16 mouse cellular contexts compared by ENCODE assay signal in the genomic region with DNA sequence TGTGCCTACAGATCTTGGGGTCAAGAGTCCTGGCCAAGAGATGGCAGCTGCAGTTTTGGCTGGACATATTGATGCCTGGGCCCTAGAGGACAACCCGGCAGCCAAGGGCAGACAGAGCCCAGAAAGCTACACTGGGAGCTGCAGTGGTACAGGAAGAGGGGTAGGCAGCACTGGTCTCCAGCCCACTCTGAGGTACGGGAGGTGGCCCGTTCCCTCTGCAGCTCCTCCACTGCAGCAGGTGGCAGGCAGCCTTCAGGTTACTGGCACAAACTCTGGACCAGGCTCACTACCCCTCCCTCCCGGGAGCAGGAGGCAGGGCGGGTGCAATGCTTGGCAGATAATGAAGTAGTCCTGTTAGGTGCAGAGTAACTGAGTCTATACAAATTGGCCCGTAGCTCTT. TPM values are rescaled to one million over a fixed set of nuclear protein-coding genes. Genes with fewer than 3 reads are reported as not detected.
DNase-seq lines count a peak whose midpoint lies in the region; ATAC-seq and TF ChIP-seq lines count a peak whose summit lies in the region.
"Had no signal": no experiment of that assay in that cellular context is flagged by ENCODE, and none has a peak within 500 bp of the region (broad histone marks: within the 10 kb centered on the region; RNA-seq: fewer than 3 reads in every experiment).

No protein-coding gene starts in this region.

- no peak for TF ChIP-seq CTCF in left cerebral cortex, adult 2 months (IDR thresholded peaks at IDR 0.05)
- TF ChIP-seq CTCF in intestine, postnatal 0 days (IDR thresholded peaks at IDR 0.05; ENCODE audit: low read depth): no peak

- no peak for ATAC-seq in forebrain, embryonic 11.5 days (replicated peaks; ENCODE audit: low FRiP score)
- ATAC-seq in hindbrain, embryonic 15.5 days (ENCODE audit: low FRiP score, low read depth): peak; percentile 5; the same call in 1 of the 2 replicates
- ATAC-seq in neural tube, embryonic 13.5 days (ENCODE audit: low read depth): no peak
- ATAC-seq in intestine, postnatal 0 days: no peak
- ATAC-seq: lung, postnatal 0 days had no signal

- H3K36me3 ChIP-seq in forebrain, embryonic 11.5 days (ENCODE audit: control insufficient read depth, insufficient read depth, low read length): no peaks in the 10 kb centered on the region
- H3K36me3 ChIP-seq in hindbrain, embryonic 15.5 days: no peaks in the 10 kb centered on the region
- H3K36me3 ChIP-seq in neural tube, embryonic 13.5 days: no peaks in the 10 kb centered on the region
- H3K36me3 ChIP-seq in intestine, postnatal 0 days (ENCODE audit: control insufficient read depth, insufficient read depth): no peaks in the 10 kb centered on the region; the same call in 1 of the 2 replicates
- H3K36me3 ChIP-seq: heart, embryonic 12.5 days had no signal

- H3K4me2 ChIP-seq in forebrain, embryonic 11.5 days (ENCODE audit: low read depth, low read length, severe bottlenecking): no peak overlapping the region
- H3K4me2 ChIP-seq in hindbrain, embryonic 15.5 days: peak overlapping the region; percentile 45
- peak overlapping the region; percentile 27 for H3K4me2 ChIP-seq in neural tube, embryonic 13.5 days
- H3K4me2 ChIP-seq in intestine, postnatal 0 days (replicated peaks; ENCODE audit: low read depth): no peak overlapping the region
- H3K4me2 ChIP-seq: heart, embryonic 12.5 days had no signal

- peak overlapping the region; percentile 3; the same call in 1 of the 2 replicates for H3K9ac ChIP-seq in forebrain, embryonic 11.5 days (ENCODE audit: low read length)
- H3K9ac ChIP-seq in hindbrain, embryonic 15.5 days: peak overlapping the region; percentile 8; the same call in 1 of the 2 replicates
- H3K9ac ChIP-seq in neural tube, embryonic 13.5 days: peak overlapping the region; percentile 41; the same call in 1 of the 2 replicates
- no peak overlapping the region for H3K9ac ChIP-seq in intestine, postnatal 0 days (ENCODE audit: low read depth, low read length)
- H3K9ac ChIP-seq: heart, embryonic 12.5 days had no signal

- no peak for DNase-seq in left cerebral cortex, adult 2 months (ENCODE audit: extremely low spot score in 1 of 2, low spot score in 2 of 2)
- no peak for DNase-seq in left cerebral cortex, adult 8-10 months (ENCODE audit: low spot score in 2 of 2)
- DNase-seq in forebrain, embryonic 11.5 days (ENCODE audit: low spot score): no peak
- DNase-seq in lung, postnatal 25 days (ENCODE audit: low spot score): no peak
- no peak for DNase-seq in urinary bladder, adult 18-20 months (ENCODE audit: low spot score in 2 of 2)
- DNase-seq: adrenal gland, postnatal 14 days; right cerebral cortex, postnatal 25 days had no signal

- peak overlapping the region; percentile 96 for H3K27ac ChIP-seq in left cerebral cortex, adult 2 months
- no peak overlapping the region for H3K27ac ChIP-seq in forebrain, embryonic 11.5 days (ENCODE audit: low read depth, low read length)
- no peak overlapping the region for H3K27ac ChIP-seq in hindbrain, embryonic 15.5 days (replicated peaks)
- H3K27ac ChIP-seq in neural tube, embryonic 13.5 days (replicated peaks): peak overlapping the region; percentile 7; the same call in 1 of the 2 replicates
- H3K27ac ChIP-seq in intestine, postnatal 0 days (ENCODE audit: low read depth, low read length): no peak overlapping the region
- H3K27ac ChIP-seq: kidney, postnatal 0 days had no signal

- H3K9me3 ChIP-seq in forebrain, embryonic 11.5 days (ENCODE audit: control insufficient read depth, low read length): no peaks in the 10 kb centered on the region
- no peaks in the 10 kb centered on the region for H3K9me3 ChIP-seq in hindbrain, embryonic 15.5 days
- no peaks in the 10 kb centered on the region for H3K9me3 ChIP-seq in neural tube, embryonic 13.5 days
- no peaks in the 10 kb centered on the region for H3K9me3 ChIP-seq in intestine, postnatal 0 days (ENCODE audit: control insufficient read depth)
- H3K9me3 ChIP-seq: heart, embryonic 12.5 days had no signal

- peaks cover 46% of the 10 kb centered on the region for H3K27me3 ChIP-seq in forebrain, embryonic 11.5 days (ENCODE audit: control insufficient read depth, insufficient read depth, low read length)
- peaks cover 33% of the 10 kb centered on the region for H3K27me3 ChIP-seq in hindbrain, embryonic 15.5 days
- peaks cover 51% of the 10 kb centered on the region for H3K27me3 ChIP-seq in neural tube, embryonic 13.5 days
- peaks cover 8% of the 10 kb centered on the region; the same call in 1 of the 2 replicates for H3K27me3 ChIP-seq in intestine, postnatal 0 days (replicated peaks; ENCODE audit: control insufficient read depth, insufficient read depth, low read length)

- peak overlapping the region; percentile 39 for H3K4me3 ChIP-seq in left cerebral cortex, adult 2 months
- H3K4me3 ChIP-seq in forebrain, embryonic 11.5 days (ENCODE audit: low read depth, low read length): no peak overlapping the region
- peak overlapping the region; percentile 10; the same call in 1 of the 2 replicates for H3K4me3 ChIP-seq in hindbrain, embryonic 15.5 days
- no peak overlapping the region for H3K4me3 ChIP-seq in neural tube, embryonic 13.5 days
- no peak overlapping the region for H3K4me3 ChIP-seq in intestine, postnatal 0 days (ENCODE audit: low read depth, low read length)
- H3K4me3 ChIP-seq: heart, embryonic 12.5 days; myocyte had no signal

- intact Hi-C loops in left cerebral cortex, adult 2 months (cut with DNase I): loop anchor here (2.0 kb wide), 1 partner anchor 24 kb away; no protein-coding TSS in a partner anchor

- WGBS in forebrain, embryonic 11.5 days: 54% methylated on average over 6 of the region's 6 CpGs
- WGBS in hindbrain, embryonic 15.5 days: 40% methylated on average over 6 of the region's 6 CpGs
- WGBS in neural tube, embryonic 13.5 days: 60% methylated on average over 6 of the region's 6 CpGs
- 72% methylated on average over 6 of the region's 6 CpGs for WGBS in intestine, postnatal 0 days

- peaks cover 13% of the 10 kb centered on the region; the same call in 1 of the 2 replicates for H3K4me1 ChIP-seq in forebrain, embryonic 11.5 days (replicated peaks; ENCODE audit: control insufficient read depth, insufficient read depth, low read length)
- H3K4me1 ChIP-seq in hindbrain, embryonic 15.5 days (replicated peaks): peaks cover 42% of the 10 kb centered on the region
- H3K4me1 ChIP-seq in neural tube, embryonic 13.5 days (replicated peaks): peaks cover 35% of the 10 kb centered on the region
- no peaks in the 10 kb centered on the region for H3K4me1 ChIP-seq in intestine, postnatal 0 days (replicated peaks; ENCODE audit: control insufficient read depth, insufficient read depth, low read length)

RNA-seq across cellular contexts. Expression of gene Plch2, which starts 15.9 kb away (rescaled TPM):
- total RNA-seq in left cerebral cortex, adult 2 months (2021): 10 to 100 TPM; 83.4 to 90.2 TPM
- total RNA-seq in left cerebral cortex, adult 8-10 months (2022): 10 to 100 TPM; 56.8 to 64.3 (median 60.9) TPM
- 2.4 and 3.1 TPM in 2 replicates for polyA plus RNA-seq in forebrain, embryonic 11.5 days (2014; fragmentation: Nextera tagmentation; extraction: Ambion mirVana)
- polyA plus RNA-seq in hindbrain, embryonic 15.5 days (2015; fragmentation: Nextera tagmentation; extraction: Ambion mirVana): 17.9 and 18.2 TPM in 2 replicates
- polyA plus RNA-seq in neural tube, embryonic 13.5 days (2015; fragmentation: Nextera tagmentation; extraction: Ambion mirVana): 6.1 and 6.2 TPM in 2 replicates
- polyA plus RNA-seq in intestine, postnatal 0 days (2015; fragmentation: Nextera tagmentation; extraction: Ambion mirVana): 5.3 and 5.7 TPM in 2 replicates
- total RNA-seq: common myeloid progenitor, adult 5-6 weeks; liver, adult 2 months had no signal

RNA-seq across cellular contexts. Expression of gene Pex10, which starts 26.1 kb away (rescaled TPM):
- 10 to 100 TPM; 17.4 to 18.3 TPM for total RNA-seq in left cerebral cortex, adult 2 months (2021)
- total RNA-seq in left cerebral cortex, adult 8-10 months (2022): 10 to 100 TPM; 17.6 to 21.2 (median 19.5) TPM
- polyA plus RNA-seq in forebrain, embryonic 11.5 days (2014; fragmentation: Nextera tagmentation; extraction: Ambion mirVana): 7.2 and 9.7 TPM in 2 replicates
- 22.3 and 23.9 TPM in 2 replicates for polyA plus RNA-seq in hindbrain, embryonic 15.5 days (2015; fragmentation: Nextera tagmentation; extraction: Ambion mirVana)
- 15.9 and 17.8 TPM in 2 replicates for polyA plus RNA-seq in neural tube, embryonic 13.5 days (2015; fragmentation: Nextera tagmentation; extraction: Ambion mirVana)
- polyA plus RNA-seq in intestine, postnatal 0 days (2015; fragmentation: Nextera tagmentation; extraction: Ambion mirVana): 11.7 and 12.9 TPM in 2 replicates

RNA-seq across cellular contexts. Expression of gene Rer1, which starts 45.5 kb away (rescaled TPM):
- total RNA-seq in left cerebral cortex, adult 2 months (2021): 10 to 100 TPM; 62.4 to 67.5 TPM
- total RNA-seq in left cerebral cortex, adult 8-10 months (2022): 10 to 100 TPM; 63.3 to 69.9 (median 64.2) TPM
- polyA plus RNA-seq in forebrain, embryonic 11.5 days (2014; fragmentation: Nextera tagmentation; extraction: Ambion mirVana): 130 and 137 TPM in 2 replicates
- polyA plus RNA-seq in hindbrain, embryonic 15.5 days (2015; fragmentation: Nextera tagmentation; extraction: Ambion mirVana): 124 and 125 TPM in 2 replicates
- 136 and 141 TPM in 2 replicates for polyA plus RNA-seq in neural tube, embryonic 13.5 days (2015; fragmentation: Nextera tagmentation; extraction: Ambion mirVana)
- polyA plus RNA-seq in intestine, postnatal 0 days (2015; fragmentation: Nextera tagmentation; extraction: Ambion mirVana): 277 and 297 TPM in 2 replicates

RNA-seq across cellular contexts. Expression of gene Morn1, which starts 45.7 kb away (rescaled TPM):
- total RNA-seq in left cerebral cortex, adult 2 months (2021): 10 to 100 TPM; 10.6 to 11.2 TPM
- total RNA-seq in left cerebral cortex, adult 8-10 months (2022): 10 to 100 TPM; 10.2 to 19.4 (median 12.9) TPM
- polyA plus RNA-seq in forebrain, embryonic 11.5 days (2014; fragmentation: Nextera tagmentation; extraction: Ambion mirVana): 4.8 TPM in 2 replicates
- 8.1 and 10.0 TPM in 2 replicates for polyA plus RNA-seq in hindbrain, embryonic 15.5 days (2015; fragmentation: Nextera tagmentation; extraction: Ambion mirVana)
- 5.6 and 5.7 TPM in 2 replicates for polyA plus RNA-seq in neural tube, embryonic 13.5 days (2015; fragmentation: Nextera tagmentation; extraction: Ambion mirVana)
- polyA plus RNA-seq in intestine, postnatal 0 days (2015; fragmentation: Nextera tagmentation; extraction: Ambion mirVana): 1.8 and 2.2 TPM in 2 replicates

Comparison
In these comparisons a context has a peak if more than half of its experiments do, and no peak if none do; other contexts are left out.
1. H3K27ac ChIP-seq: peak in left cerebral cortex, adult 2 months (single experiment) and neural tube, embryonic 13.5 days (single experiment); none in forebrain, embryonic 11.5 days (single experiment), hindbrain, embryonic 15.5 days (single experiment) and intestine, postnatal 0 days (single experiment).
2. H3K4me3 ChIP-seq: peak in left cerebral cortex, adult 2 months (single experiment) and hindbrain, embryonic 15.5 days (single experiment); none in forebrain, embryonic 11.5 days (single experiment), neural tube, embryonic 13.5 days (single experiment) and intestine, postnatal 0 days (single experiment).
3. H3K4me2 ChIP-seq: peak in hindbrain, embryonic 15.5 days (single experiment) and neural tube, embryonic 13.5 days (single experiment); none in forebrain, embryonic 11.5 days (single experiment) and intestine, postnatal 0 days (single experiment).